Mouse (Mus musculus) c-Kit-positive CD71-positive TER-119-positive erythroid progenitor cells, embryonic 14.5 days (primary cell): ENCODE measurements around the gene Acbd3.

Source experiments
- DNase-seq: peaks from one replicate; pipeline ENCODE4 v3.0.0-alpha.2; 2013; ENCODE audit warnings: low spot score

Gene Acbd3

DNA sequence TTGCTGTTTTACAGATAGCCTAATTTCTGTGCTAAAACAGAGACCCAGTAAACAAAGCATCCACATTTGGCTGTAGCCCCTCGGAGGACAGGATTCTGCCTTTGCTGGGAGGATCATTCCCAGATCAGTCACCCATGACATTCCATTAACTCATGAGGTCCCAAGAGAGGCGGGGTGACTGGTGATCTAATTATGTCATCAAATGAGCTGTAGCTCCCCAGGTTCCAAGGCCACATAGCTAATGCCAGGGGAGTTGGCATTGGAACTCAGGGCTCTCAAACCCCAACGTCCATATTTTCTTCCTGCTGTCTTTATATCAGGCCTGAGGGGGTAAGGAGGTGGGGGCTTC, 57.7 kb downstream of the Acbd3 start:
- DNase-seq, result no peak

- DNase-seq, result no peak
These were observed 66.1 kb downstream of the Acbd3 start for GRCm38 (mm10) chr1:180791821-180792480.

- DNase-seq, result no peak
These were observed 67.0 kb downstream of the Acbd3 start for GRCm38 (mm10) chr1:180792814-180793213.

DNA sequence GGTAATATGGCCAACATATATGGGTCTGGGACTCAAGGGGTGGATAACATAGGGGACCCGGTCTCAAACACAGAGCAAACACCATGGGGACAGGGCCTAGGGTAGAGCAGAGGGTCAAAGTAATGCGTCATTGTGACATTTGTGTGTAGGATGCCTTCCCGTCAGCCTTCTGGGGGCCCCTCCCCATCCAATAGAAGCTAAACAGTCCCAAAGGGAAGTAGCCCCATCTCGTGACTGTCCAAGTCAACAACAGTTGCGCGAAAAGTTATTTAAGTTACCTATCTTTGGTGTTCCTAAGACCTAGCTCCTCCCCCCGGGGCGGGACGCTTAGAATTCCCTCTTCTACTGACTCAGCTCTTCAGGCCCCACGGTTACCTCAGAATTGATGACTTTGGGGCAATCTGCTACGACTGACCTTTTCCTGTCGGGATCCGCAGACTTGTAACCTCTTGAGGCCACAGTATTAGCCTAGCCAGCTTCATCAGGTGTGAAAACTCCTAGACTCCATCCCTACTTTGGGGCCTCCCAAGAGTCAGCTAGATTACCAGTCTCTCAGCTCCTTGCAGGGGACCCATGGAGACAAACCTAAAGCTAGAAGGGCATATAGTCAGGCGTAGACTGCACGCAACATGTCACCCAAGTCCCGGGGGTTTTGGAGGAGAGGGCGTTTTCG, 67.7 kb downstream of the Acbd3 start:
- DNase-seq, result no peak

DNA sequence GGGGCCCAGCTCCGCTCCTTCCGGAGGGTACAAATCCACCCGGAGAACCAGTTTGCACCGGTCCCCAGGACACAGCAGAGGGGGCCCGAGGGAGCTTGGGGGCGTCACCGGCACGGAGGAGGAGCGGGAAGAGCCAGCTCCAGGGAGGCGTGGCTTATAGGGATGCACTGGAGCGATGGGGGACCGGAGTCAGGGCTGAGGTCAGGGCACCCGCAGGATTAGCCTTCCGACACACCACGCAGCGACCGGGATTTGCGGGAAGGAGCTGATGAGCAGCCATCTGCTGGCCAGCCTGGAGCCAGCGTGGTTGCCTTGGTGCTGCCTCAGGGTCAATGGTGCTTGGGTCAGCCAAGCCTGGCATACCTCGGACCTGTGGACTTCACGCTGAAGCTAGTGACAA, 68.3 kb downstream of the Acbd3 start:
- no peak for DNase-seq

- DNase-seq, result no peak
These were observed 72.8 kb downstream of the Acbd3 start for GRCm38 (mm10) chr1:180798660-180799059.

GRCm38 (mm10) chr1:180799253-180799652, 73.4 kb downstream of the Acbd3 start:
- DNase-seq, result no peak

DNA sequence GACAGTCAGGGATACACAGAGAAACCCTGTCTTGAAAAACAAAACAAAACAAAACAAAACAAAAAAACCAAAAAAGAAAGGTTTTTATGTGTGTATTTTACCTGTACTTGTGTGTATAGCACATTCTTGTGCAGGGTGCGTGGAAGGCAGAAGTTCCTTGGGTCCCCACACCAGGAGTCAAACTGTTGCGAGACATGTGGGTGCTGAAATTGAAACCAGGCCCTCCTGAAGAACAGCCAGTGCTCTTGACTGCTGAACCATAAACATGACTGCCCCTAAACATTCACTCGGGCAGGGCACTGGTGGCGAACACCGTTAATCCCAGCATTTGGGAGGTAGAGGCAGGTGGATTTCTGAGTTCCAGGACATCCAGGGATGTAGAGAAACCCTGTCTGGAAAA, 74.2 kb downstream of the Acbd3 start:
- no peak for DNase-seq

- no peak for DNase-seq
These were observed 75.0 kb downstream of the Acbd3 start for GRCm38 (mm10) chr1:180800814-180801213.

DNA sequence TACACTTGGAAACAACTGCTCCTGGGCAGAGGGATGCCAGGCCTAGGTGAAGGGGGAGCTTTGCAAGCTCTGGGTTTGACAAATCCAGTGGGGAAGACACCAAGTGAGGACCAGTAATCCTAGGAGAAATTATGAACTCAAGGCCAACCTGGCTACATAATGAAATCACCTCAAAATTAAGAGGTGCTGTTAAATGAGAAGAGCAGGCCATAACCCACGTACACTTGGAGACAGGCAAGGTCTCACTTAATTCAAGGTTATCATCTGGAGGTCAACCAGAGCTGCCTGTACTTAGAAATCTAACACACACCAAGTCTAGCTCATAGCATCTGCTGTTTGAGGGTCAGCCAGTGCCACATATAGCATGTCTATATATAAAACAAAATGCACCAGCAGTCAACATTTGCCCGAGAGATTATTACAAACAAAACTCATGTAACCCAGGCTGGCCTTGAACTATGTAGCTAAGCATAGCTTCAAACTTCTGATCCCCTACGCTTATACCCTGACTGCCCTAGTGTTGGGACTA, 75.7 kb downstream of the Acbd3 start:
- no peak for DNase-seq
